Mouse (Mus musculus) midbrain, embryonic 11.5 days (tissue): ENCODE data around the gene Tgfb3. TPM values are rescaled to one million over a fixed set of nuclear protein-coding genes. Genes with fewer than 3 reads are reported as not detected.

ENCODE experiments used
- ATAC-seq: fragments of 200-750 bp; cut with Nextera tagmentation; 2 replicates; pipeline ENCODE4 v1.8.0; 2017; ENCODE audit warnings: moderate TSS enrichment, moderate library complexity; ENCODE audit not compliant: low FRiP score
- DNase-seq: peaks from one replicate; pipeline ENCODE4 v3.0.0; 2015; ENCODE audit warnings: low spot score; ENCODE audit errors: missing footprints
- H3K27ac ChIP-seq: fragments of 300-500 bp; sonication (generic); 2 replicates; pipeline ENCODE4 v1.5.1; 2014; ENCODE audit warnings: low read depth, low read length
- H3K27me3 ChIP-seq: fragments of 300-500 bp; sonication (generic); 2 replicates; pipeline ENCODE4 v1.6.1; 2014; ENCODE audit warnings: mild to moderate bottlenecking, low read length, moderate library complexity, mixed read lengths; ENCODE audit not compliant: control insufficient read depth, insufficient read depth
- H3K36me3 ChIP-seq: fragments of 300-500 bp; sonication (generic); 2 replicates; pipeline ENCODE4 v1.6.1; 2014; ENCODE audit warnings: mild to moderate bottlenecking, low read length, moderate library complexity, mixed read lengths; ENCODE audit not compliant: control insufficient read depth, insufficient read depth
- H3K4me1 ChIP-seq: fragments of 300-500 bp; sonication (generic); 2 replicates; pipeline ENCODE4 v1.6.1; 2014; ENCODE audit warnings: low read length; ENCODE audit not compliant: control insufficient read depth, insufficient read depth
- H3K4me2 ChIP-seq: fragments of 300-500 bp; sonication (generic); 2 replicates; pipeline ENCODE4 v1.6.1; 2014; ENCODE audit warnings: mild to moderate bottlenecking, moderate library complexity
- H3K4me3 ChIP-seq: fragments of 300-500 bp; sonication (generic); 2 replicates; pipeline ENCODE4 v1.5.1; 2014; ENCODE audit warnings: low read depth, low read length
- H3K9ac ChIP-seq: fragments of 300-500 bp; sonication (generic); 2 replicates; pipeline ENCODE4 v1.6.1; 2014; ENCODE audit warnings: low read length
- H3K9me3 ChIP-seq: fragments of 300-500 bp; sonication (generic); 2 replicates; pipeline ENCODE4 v1.6.1; 2016; ENCODE audit warnings: low read length; ENCODE audit not compliant: control insufficient read depth
- WGBS: fragments of 180-500 bp; shearing (Covaris S2); extraction: QIAGEN DNeasy Blood & Tissue Kit; methylation state at CpG from one replicate; pipeline ENCODE4 v1.1.7; 2014; 5-methylcytosine and 5-hydroxymethylcytosine counted together
- polyA plus RNA-seq: library from polyadenylated mRNA; unstranded; fragments of >200 nt; fragmentation: Nextera tagmentation; extraction: Ambion mirVana; gene quantifications from 2 replicates; pipeline ENCODE4 v1.2.1, GENCODE M21; 2014

The Tgfb3 gene
- polyA plus RNA-seq, 1 experiment from 2014 or later, result 3.5 TPM

GRCm38 (mm10) chr12:86017360-86017759, 61.5 kb downstream of the Tgfb3 start:
- DNase-seq, result no peak
- Histone ChIP-seq H3K9me3 (no peaks in the 10 kb centered on the region), H3K27ac (no peak overlapping the region), H3K27me3 (no peaks in the 10 kb centered on the region), H3K4me1 (no peaks in the 10 kb centered on the region), H3K36me3 (no peaks in the 10 kb centered on the region), H3K4me2 (no peak overlapping the region), H3K4me3 (no peak overlapping the region), H3K9ac (no peak overlapping the region)
- WGBS, result 63% methylated on average over 5 of the region's 5 CpGs
- ATAC-seq, result no peak

DNA sequence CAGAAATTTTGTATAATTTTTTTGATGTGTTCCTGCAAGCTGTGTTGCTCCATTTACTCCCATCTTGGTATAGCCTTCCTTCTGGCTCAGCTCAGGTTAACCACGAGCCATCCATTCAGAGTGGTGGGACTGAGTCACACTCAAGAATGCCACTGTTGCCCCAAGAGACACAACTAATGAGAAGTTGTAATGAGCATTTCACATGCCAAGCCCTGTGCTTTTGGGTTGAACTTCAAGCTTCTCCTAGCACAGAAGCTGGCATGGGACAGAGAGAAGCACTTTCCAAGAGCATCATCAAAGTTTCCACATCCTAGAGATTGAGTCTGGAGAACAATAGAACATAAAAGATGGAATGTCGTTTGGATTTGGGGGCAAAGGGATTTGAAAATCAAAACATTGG, 63.7 kb downstream of the Tgfb3 start:
- WGBS, result 81% methylated on average over 2 of the region's 2 CpGs
- ATAC-seq (no peak), DNase-seq (no peak)
- no peak overlapping the region for H3K4me3 ChIP-seq
- no peaks in the 10 kb centered on the region for H3K27me3 ChIP-seq
- H3K36me3 ChIP-seq, result no peaks in the 10 kb centered on the region
- no peak overlapping the region for H3K27ac ChIP-seq
- no peaks in the 10 kb centered on the region for H3K9me3 ChIP-seq
- H3K9ac ChIP-seq, result no peak overlapping the region
- H3K4me1 ChIP-seq, result no peaks in the 10 kb centered on the region
- H3K4me2 ChIP-seq, result no peak overlapping the region

- no peaks in the 10 kb centered on the region for H3K9me3 ChIP-seq
- no peak for ATAC-seq
- H3K36me3 ChIP-seq, result no peaks in the 10 kb centered on the region
- no peak overlapping the region for H3K4me2 ChIP-seq
- no peak overlapping the region for H3K4me3 ChIP-seq
- WGBS, result 81% methylated on average over 3 of the region's 3 CpGs
- H3K27me3 ChIP-seq, result no peaks in the 10 kb centered on the region
- no peaks in the 10 kb centered on the region for H3K4me1 ChIP-seq
- H3K9ac ChIP-seq, result no peak overlapping the region
- H3K27ac ChIP-seq, result no peak overlapping the region
- no peak for DNase-seq
Measured at GRCm38 (mm10) chr12:86014621-86015020, 64.2 kb downstream of the Tgfb3 start.

DNA sequence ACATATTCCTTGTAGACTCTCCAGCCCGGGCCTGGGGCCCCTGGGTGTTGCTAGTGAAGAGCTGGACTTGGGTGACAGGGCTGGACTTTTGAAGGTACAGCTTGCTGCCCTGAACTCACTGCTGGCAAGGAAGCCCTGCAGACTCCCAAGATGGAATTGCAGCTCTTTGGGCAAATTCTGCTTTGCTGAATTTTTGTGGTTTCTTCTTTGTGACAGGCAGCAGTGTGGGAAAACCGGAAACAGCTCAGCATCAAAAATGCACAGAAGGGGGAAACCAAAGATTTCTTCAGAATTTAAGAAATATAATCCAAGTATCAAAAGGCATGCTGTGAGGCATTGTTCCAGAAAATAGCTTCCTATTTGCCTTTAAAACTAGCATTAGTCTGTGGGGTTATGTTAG, 64.7 kb downstream of the Tgfb3 start:
- 89% methylated on average over 2 of the region's 2 CpGs for WGBS
- no peaks in the 10 kb centered on the region for H3K36me3 ChIP-seq
- no peak overlapping the region for H3K27ac ChIP-seq
- DNase-seq (no peak), ATAC-seq (no peak)
- H3K4me3 ChIP-seq, result no peak overlapping the region
- H3K27me3 ChIP-seq, result no peaks in the 10 kb centered on the region
- no peaks in the 10 kb centered on the region for H3K9me3 ChIP-seq
- H3K4me1 ChIP-seq, result no peaks in the 10 kb centered on the region
- H3K9ac ChIP-seq, result no peak overlapping the region
- H3K4me2 ChIP-seq, result no peak overlapping the region

DNA sequence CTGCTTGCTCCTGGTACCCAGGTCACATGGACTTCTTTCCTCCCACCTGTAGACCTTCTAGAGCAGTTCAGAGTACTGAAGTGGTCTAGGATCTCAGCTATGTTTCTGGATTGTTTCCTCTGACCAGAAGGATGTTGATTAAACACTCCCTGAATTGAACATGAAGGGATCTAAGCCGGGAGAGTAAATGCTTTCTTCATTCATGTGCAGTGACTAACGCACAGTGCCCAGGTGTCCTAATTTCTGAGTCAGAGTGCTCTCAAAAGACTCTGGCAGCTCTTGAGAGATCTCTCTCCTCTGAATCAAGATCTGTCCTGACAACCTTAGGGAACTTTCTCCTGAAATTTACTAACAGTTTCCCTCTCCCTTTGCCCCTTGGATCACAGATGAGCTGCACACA, 66.6 kb downstream of the Tgfb3 start:
- Histone ChIP-seq H3K36me3 (no peaks in the 10 kb centered on the region), H3K4me3 (no peak overlapping the region), H3K4me1 (no peaks in the 10 kb centered on the region), H3K27me3 (no peaks in the 10 kb centered on the region), H3K9ac (no peak overlapping the region), H3K4me2 (no peak overlapping the region), H3K9me3 (no peaks in the 10 kb centered on the region), H3K27ac (no peak overlapping the region)
- WGBS, result 87% methylated on average over 2 of the region's 2 CpGs
- ATAC-seq, result no peak
- DNase-seq, result no peak

- DNase-seq, result no peak
- Histone ChIP-seq H3K9ac (no peak overlapping the region), H3K4me3 (no peak overlapping the region), H3K27ac (no peak overlapping the region), H3K9me3 (no peaks in the 10 kb centered on the region), H3K4me1 (no peaks in the 10 kb centered on the region), H3K36me3 (no peaks in the 10 kb centered on the region), H3K4me2 (no peak overlapping the region), H3K27me3 (no peaks in the 10 kb centered on the region)
- 83% methylated on average over 5 of the region's 5 CpGs for WGBS
- no peak for ATAC-seq
Measured at GRCm38 (mm10) chr12:86010656-86011055, 68.2 kb downstream of the Tgfb3 start.

DNA sequence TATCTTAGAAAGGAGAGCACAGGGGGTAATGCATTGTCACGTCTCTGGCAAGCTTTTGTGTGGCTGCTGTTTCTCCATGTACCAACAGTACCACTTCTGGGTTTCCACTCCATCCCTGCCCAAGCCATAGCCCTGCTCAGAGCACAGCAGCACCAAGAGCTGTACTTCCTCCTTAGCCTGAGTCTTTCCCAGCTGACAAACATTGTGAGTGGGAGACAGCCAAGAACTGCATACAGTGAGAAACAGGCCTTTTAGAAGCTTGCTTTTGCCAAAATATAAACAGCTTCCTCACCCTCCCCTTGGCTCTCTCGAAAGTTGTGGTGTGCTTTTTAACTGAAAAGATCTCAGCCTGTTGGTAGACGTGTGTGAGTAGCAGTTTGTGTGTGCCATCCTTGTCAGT, 71.5 kb downstream of the Tgfb3 start:
- Histone ChIP-seq H3K27ac (no peak overlapping the region), H3K36me3 (no peaks in the 10 kb centered on the region), H3K4me3 (no peak overlapping the region), H3K27me3 (no peaks in the 10 kb centered on the region), H3K4me1 (no peaks in the 10 kb centered on the region), H3K9me3 (no peaks in the 10 kb centered on the region), H3K9ac (no peak overlapping the region), H3K4me2 (no peak overlapping the region)
- DNase-seq (no peak), ATAC-seq (no peak)
- 70% methylated on average over 3 of the region's 3 CpGs for WGBS

Other genes starting within 250 kb of the Tgfb3 start
- 89.8 and 95.4 TPM in 2 replicates for gene Ift43, start 3.5 kb upstream of the Tgfb3 start, polyA plus RNA-seq
- 16.7 and 19.2 TPM in 2 replicates for gene Gpatch2l, start 162.8 kb upstream of the Tgfb3 start, polyA plus RNA-seq